Mouse (Mus musculus): ENCODE measurements at regions not wholly inside any gene's neighbourhood (a gene's known extent, or its start where the extent isn't known, plus 50 kb on each side); places are given as distances from the start of the nearest gene placed in this dataset.

- DNase-seq, result no peak
These were observed 66.1 kb upstream of the Auts2 start for GRCm38 (mm10) chr5:132609251-132609650.

- DNase-seq, result no peak
These were observed 63.1 kb upstream of the Auts2 start for GRCm38 (mm10) chr5:132606216-132606615.

- no peak for DNase-seq
These were observed 51.7 kb upstream of the Auts2 start for GRCm38 (mm10) chr5:132594796-132595195.
